Mouse (Mus musculus) right cerebral cortex, postnatal 4 days (tissue): ENCODE measurements at regions not wholly inside any gene's neighbourhood (a gene's known extent, or its start where the extent isn't known, plus 50 kb on each side); places are given as distances from the start of the nearest gene placed in this dataset.

Experiments used
- DNase-seq: peaks from one replicate; pipeline ENCODE4 v3.0.0-alpha.2; 2022

GRCm38 (mm10) chr14:120661111-120661510 lies 182.9 kb downstream of the Rap2a start:
- no peak for DNase-seq

DNA sequence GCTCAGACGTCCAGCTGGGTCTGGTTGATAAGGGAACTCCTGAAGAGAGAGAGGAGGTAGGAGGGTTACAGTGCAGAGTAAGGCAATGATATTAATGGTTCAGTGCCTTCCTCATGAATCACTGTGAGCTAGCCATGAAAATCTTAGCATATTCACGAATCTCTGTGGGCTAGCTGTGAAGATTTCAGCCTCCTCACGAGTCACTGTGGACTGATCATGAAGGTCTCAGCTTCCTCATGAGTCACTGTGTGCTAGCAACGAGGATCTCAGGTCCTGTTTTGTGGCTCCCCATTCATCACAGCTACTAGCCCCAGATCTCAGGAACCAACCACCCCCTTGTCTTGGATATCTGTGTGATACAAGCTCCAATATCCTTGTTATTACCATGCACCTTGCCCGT lies 191.4 kb downstream of the Rap2a start:
- no peak for DNase-seq

DNA sequence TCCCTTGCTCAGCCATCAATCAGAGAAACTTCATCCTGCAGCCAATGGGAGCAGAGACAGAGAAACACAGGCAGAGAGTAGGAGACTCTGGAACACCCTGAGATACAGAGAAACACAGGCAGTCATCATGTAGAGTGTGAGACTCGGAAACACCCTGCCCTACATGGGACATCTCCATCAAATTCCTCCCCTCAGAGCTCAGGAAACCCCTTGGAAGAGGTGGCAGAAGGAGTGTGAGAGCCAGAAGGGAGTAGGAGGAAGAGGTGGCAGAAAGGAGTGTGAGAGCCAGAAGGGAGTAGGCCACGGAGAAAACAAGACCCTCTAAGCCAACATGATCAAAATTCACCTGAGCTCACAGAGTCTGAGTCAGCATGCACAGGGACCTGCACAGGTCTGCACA lies 197.5 kb downstream of the Rap2a start:
- no peak for DNase-seq

GRCm38 (mm10) chr14:120678533-120678932 lies 200.3 kb downstream of the Rap2a start:
- DNase-seq = no peak

DNA sequence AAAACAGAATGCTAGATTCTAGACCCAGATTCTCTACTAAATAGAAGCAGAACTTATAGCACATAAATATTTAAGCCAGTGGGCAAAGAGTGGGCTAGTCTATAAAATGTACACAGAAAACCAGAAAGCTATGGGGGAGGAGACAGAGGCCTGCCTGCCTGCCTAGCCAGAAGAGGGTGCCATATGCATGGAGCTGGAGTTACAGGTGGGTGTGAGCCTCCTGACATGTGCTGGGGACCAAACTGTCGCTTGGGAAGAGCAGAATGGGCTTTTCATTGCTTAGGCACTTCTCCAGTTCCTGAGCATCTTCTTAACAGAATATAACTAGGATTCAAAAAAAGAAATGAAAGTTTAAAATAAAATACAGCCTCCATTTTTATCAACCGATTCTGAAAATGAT lies 200.8 kb downstream of the Rap2a start:
- no peak for DNase-seq

DNA sequence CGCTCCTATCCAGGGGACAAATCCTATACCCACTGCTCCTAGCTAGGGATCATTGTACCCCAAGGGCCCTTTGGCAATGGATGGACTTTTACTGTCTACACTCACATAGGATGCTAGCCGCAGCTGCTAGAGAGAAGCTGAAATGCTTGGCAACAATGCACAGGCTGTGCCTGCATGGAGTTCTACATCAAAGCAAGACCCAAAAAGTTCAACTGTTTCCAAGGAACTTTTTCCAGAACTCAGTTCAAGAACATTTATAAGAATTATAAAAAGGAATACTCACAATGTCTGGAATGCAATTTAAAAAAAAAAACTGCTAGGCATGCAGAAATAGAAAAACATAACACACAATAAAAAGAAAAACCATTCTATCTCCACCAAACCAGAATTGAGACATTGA lies 202.0 kb downstream of the Rap2a start:
- no peak for DNase-seq

DNA sequence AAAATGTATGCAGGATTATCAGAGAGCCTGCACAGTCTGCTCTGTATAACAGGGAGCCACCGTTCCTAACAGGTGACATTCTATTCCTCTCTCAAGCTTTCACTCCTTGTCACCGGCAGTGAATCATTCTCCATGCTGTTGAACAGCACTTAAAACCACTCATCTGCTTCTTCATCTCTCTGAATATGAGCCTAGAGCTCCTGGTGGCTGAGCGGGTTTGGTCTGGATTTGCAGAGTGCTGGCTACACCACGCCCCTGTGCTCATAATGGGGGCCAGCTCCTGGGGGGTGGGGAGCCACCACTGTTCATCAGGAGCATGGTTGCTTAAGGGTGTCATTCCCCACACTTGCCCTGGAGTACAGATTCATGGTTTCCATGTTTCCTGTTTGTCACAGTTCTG lies 207.0 kb downstream of the Rap2a start:
- no peak for DNase-seq

GRCm38 (mm10) chr14:120685877-120686276 lies 207.6 kb downstream of the Rap2a start:
- DNase-seq = no peak

DNA sequence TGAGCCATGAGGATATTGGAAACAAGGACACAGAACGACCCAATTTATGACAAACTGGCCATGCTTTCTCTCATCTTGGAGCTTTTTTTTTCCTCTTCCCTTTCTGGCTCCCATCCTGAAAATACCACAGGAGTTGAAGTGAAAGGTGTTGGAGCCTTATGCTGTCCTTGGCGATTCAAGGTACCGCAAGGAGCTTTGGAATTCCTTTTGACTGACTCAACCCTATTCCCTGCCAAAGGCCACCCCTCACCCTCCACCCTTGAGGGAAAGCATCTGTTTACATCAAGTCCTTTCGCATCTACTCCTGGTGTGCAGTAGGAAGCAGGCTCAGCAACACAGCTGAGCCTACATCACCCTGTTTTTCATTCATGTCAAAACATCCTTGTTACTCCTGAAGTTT lies 208.5 kb downstream of the Rap2a start:
- no peak for DNase-seq

GRCm38 (mm10) chr14:120699378-120699777 lies 211.6 kb upstream of the Ipo5 start:
- no peak for DNase-seq

GRCm38 (mm10) chr14:120705301-120705801 lies 205.7 kb upstream of the Ipo5 start:
- no peak for DNase-seq

- DNase-seq = no peak
Measured at GRCm38 (mm10) chr14:120710782-120711181, 200.2 kb upstream of the Ipo5 start.

- DNase-seq = no peak
Measured at GRCm38 (mm10) chr14:120720464-120721445, 190.3 kb upstream of the Ipo5 start.

GRCm38 (mm10) chr14:120721593-120722461 lies 189.2 kb upstream of the Ipo5 start:
- DNase-seq = no peak

- DNase-seq = no peak
Measured at GRCm38 (mm10) chr14:120722546-120723112, 188.4 kb upstream of the Ipo5 start.

GRCm38 (mm10) chr14:120728107-120728506 lies 182.9 kb upstream of the Ipo5 start:
- DNase-seq = no peak

DNA sequence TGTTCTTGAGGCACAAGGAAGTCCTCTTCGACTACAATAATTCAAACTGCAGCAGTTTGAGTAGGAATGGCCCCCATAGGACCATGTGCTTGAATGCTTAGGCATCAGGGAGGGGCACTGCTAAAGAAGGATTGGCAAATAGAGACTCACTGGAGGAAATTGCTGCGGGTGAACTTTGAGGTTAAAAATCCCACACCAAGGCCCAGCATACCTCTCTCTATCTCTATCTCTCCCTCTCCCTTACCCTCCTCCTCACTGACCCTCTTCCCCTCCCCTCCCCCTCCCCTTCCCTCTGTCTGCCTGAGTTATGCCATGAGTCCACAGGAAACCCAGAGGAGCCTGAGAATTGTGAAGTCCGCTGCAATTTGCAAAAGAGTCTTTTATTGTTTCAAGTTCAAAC lies 180.8 kb upstream of the Ipo5 start:
- DNase-seq = no peak

GRCm38 (mm10) chr14:120731679-120732281 lies 179.2 kb upstream of the Ipo5 start:
- DNase-seq = no peak

- DNase-seq = no peak
Measured at GRCm38 (mm10) chr14:120732400-120733138, 178.5 kb upstream of the Ipo5 start.

- DNase-seq = no peak
Measured at GRCm38 (mm10) chr14:120741492-120742054, 169.5 kb upstream of the Ipo5 start.

DNA sequence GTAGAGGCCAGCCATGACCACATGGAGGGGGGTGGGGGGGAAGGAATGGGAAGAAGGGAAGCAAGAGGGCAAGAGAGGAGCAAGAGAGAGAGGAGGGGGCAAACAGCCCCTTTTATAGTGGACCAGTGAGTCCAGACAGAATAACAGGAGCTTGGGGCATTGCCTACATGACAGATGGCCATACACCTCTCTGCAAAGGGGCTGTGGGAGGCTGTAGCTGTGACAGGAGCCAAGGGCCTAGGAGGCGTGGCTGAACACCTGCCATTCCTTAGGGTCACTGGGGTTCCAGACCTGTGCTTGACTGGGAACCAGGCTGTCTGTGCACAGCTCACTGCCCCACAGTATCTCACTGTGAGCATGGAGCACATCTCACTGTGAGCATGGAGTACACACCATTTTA lies 157.0 kb upstream of the Ipo5 start:
- DNase-seq = no peak

GRCm38 (mm10) chr14:120755389-120755788 lies 155.6 kb upstream of the Ipo5 start:
- no peak for DNase-seq
